Mouse (Mus musculus) spleen, adult 18-20 months (tissue): ENCODE data around the gene Gon4l.
A peak's percentile ranks its signal among the peaks of the same experiment; 100 is the strongest.
"Not testable (repeated sequence)": the region's sequence is repeated elsewhere in the genome, so short reads cannot be mapped to it uniquely, and the experiment has no call there.

Experiments
- DNase-seq, 2 experiments: peaks; one replicate each; pipeline ENCODE4 v3.0.0; 2022; ENCODE audit warnings: mixed read lengths in 2 of 2

Gene Gon4l

GRCm38 (mm10) chr3:88834951-88835491 is at the start of gene Gon4l:
Gon4l (plus strand) TSS chr3:88835231.
- peak in 1 of 2 experiments; percentile 25 for DNase-seq

GRCm38 (mm10) chr3:88786323-88786722 is 48.7 kb upstream of the Gon4l start:
- not testable (repeated sequence) for DNase-seq

- not testable (repeated sequence) for DNase-seq
Measured at GRCm38 (mm10) chr3:88786805-88787204, 48.2 kb upstream of the Gon4l start.

- DNase-seq = not testable (repeated sequence)
Measured at GRCm38 (mm10) chr3:88788033-88788432, 47.0 kb upstream of the Gon4l start.

- DNase-seq = not testable (repeated sequence)
Measured at GRCm38 (mm10) chr3:88797507-88797906, 37.5 kb upstream of the Gon4l start.

- no peak for DNase-seq
Measured at GRCm38 (mm10) chr3:88803910-88804540, 31.0 kb upstream of the Gon4l start.

- no peak for DNase-seq
Measured at GRCm38 (mm10) chr3:88825710-88826109, 9.3 kb upstream of the Gon4l start.

- DNase-seq = no peak
Measured at GRCm38 (mm10) chr3:88827231-88827630, 7.8 kb upstream of the Gon4l start.

- DNase-seq = peak; percentile 10 to 21
Measured at GRCm38 (mm10) chr3:88831177-88832121, 3.6 kb upstream of the Gon4l start.

GRCm38 (mm10) chr3:88832388-88832787 is 2.6 kb upstream of the Gon4l start:
- peak; percentile 37 to 43 for DNase-seq

GRCm38 (mm10) chr3:88849172-88849571 is 14.1 kb downstream of the Gon4l start:
- DNase-seq = no peak

- DNase-seq = no peak
Measured at GRCm38 (mm10) chr3:88855837-88856236, 20.8 kb downstream of the Gon4l start.

- no peak for DNase-seq
Measured at GRCm38 (mm10) chr3:88862129-88862528, 27.1 kb downstream of the Gon4l start.

- DNase-seq = not testable (repeated sequence)
Measured at GRCm38 (mm10) chr3:88866735-88867134, 31.7 kb downstream of the Gon4l start.

- not testable (repeated sequence) for DNase-seq
Measured at GRCm38 (mm10) chr3:88867177-88867576, 32.1 kb downstream of the Gon4l start.

- not testable (repeated sequence) for DNase-seq
Measured at GRCm38 (mm10) chr3:88868449-88868848, 33.4 kb downstream of the Gon4l start.

- DNase-seq = not testable (repeated sequence)
Measured at GRCm38 (mm10) chr3:88882536-88882935, 47.5 kb downstream of the Gon4l start.

GRCm38 (mm10) chr3:88893011-88893410 is 58.0 kb downstream of the Gon4l start:
- DNase-seq = not testable (repeated sequence)

- no peak for DNase-seq
Measured at GRCm38 (mm10) chr3:88904803-88905202, 69.8 kb downstream of the Gon4l start.

- no peak for DNase-seq
Measured at GRCm38 (mm10) chr3:88905209-88905608, 70.2 kb downstream of the Gon4l start.

GRCm38 (mm10) chr3:88905741-88906140 is 70.7 kb downstream of the Gon4l start:
- no peak for DNase-seq

- DNase-seq = no peak
Measured at GRCm38 (mm10) chr3:88906393-88907159, 71.5 kb downstream of the Gon4l start.

GRCm38 (mm10) chr3:88912585-88912984 is 77.6 kb downstream of the Gon4l start:
- DNase-seq = no peak
